Mouse (Mus musculus): ENCODE results near the gene Tssk6.

GRCm38 (mm10) chr8:69914526-69914925 lies 12.5 kb downstream of the Tssk6 start:
- no peak for TF ChIP-seq CTCF (IDR thresholded peaks at IDR 0.05)
- no peak for TF ChIP-seq EP300 (IDR thresholded peaks at IDR 0.05)

Measured in lung, postnatal 0 days (tissue).